Mouse (Mus musculus): Measurements from ENCODE around the gene Defb48. TPM values are rescaled to one million over a fixed set of nuclear protein-coding genes. Genes with fewer than 3 reads are reported as not detected.

The Defb48 gene
- total and polyA plus RNA-seq, 2 experiments from 2014 or later = not detected

- Histone ChIP-seq H3K4me3 (ENCODE audit: low read depth, low read length) (no peak overlapping the region), H3K4me2 (ENCODE audit: low read depth, low read length) (no peak overlapping the region), H3K27me3 (ENCODE audit: control insufficient read depth, insufficient read depth, low read length) (no peaks in the 10 kb centered on the region), H3K27ac (ENCODE audit: low read depth) (no peak overlapping the region), H3K9me3 (replicated peaks; ENCODE audit: control insufficient read depth, low read length) (no peaks in the 10 kb centered on the region), H3K9ac (replicated peaks; ENCODE audit: low read depth, low read length) (no peak overlapping the region), H3K4me1 (ENCODE audit: control insufficient read depth, insufficient read depth) (0 out of 2 replicates have a peak, but pooled peaks cover 5% of the 10 kb centered on the region), H3K36me3 (replicated peaks; ENCODE audit: control insufficient read depth, insufficient read depth, low read length) (peaks cover 17% of the 10 kb centered on the region; the same call in 1 of the 2 replicates)
- DNase-seq (ENCODE audit: low spot score) (no peak), ATAC-seq (ENCODE audit: insufficient read depth, low read depth) (no peak)
- WGBS = 56% methylated on average over 5 of the region's 5 CpGs
- TF ChIP-seq EP300 (IDR thresholded peaks at IDR 0.05; ENCODE audit: low read depth) = no peak
- TF ChIP-seq CTCF (IDR thresholded peaks at IDR 0.05; ENCODE audit: low read depth) = no peak
Observed at GRCm38 (mm10) chr14:62928101-62928541, 56.2 kb downstream of the Defb48 start.

Other genes with a start within 250 kb of the Defb48 start
- gene Ints6, start 223.3 kb downstream of the Defb48 start, total RNA-seq (2014; rRNA removed; ENCODE audit: low replicate concordance) = 12.5 and 17.4 TPM in 2 replicates
- gene Ints6, start 223.3 kb downstream of the Defb48 start, polyA plus RNA-seq (2015; fragmentation: Nextera tagmentation; extraction: Ambion mirVana) = 6.5 and 8.2 TPM in 2 replicates
- gene Wdfy2, start 146.8 kb downstream of the Defb48 start, total RNA-seq (2014; rRNA removed; ENCODE audit: low replicate concordance) = 10.5 and 11.8 TPM in 2 replicates
- gene Wdfy2, start 146.8 kb downstream of the Defb48 start, polyA plus RNA-seq (2015; fragmentation: Nextera tagmentation; extraction: Ambion mirVana) = 1.7 and 1.8 TPM in 2 replicates
- gene Defb47, start 13.6 kb upstream of the Defb48 start, total RNA-seq (2014; rRNA removed; ENCODE audit: low replicate concordance) = not detected in 2 replicates
- gene Defb47, start 13.6 kb upstream of the Defb48 start, polyA plus RNA-seq (2015; fragmentation: Nextera tagmentation; extraction: Ambion mirVana) = not detected in 2 replicates
- gene Defb43, start 27.3 kb upstream of the Defb48 start, total RNA-seq (2014; rRNA removed; ENCODE audit: low replicate concordance) = not detected in 2 replicates
- gene Defb43, start 27.3 kb upstream of the Defb48 start, polyA plus RNA-seq (2015; fragmentation: Nextera tagmentation; extraction: Ambion mirVana) = not detected in 2 replicates
- gene Defb42, start 62.5 kb upstream of the Defb48 start, total RNA-seq (2014; rRNA removed; ENCODE audit: low replicate concordance) = not detected in 2 replicates
- gene Defb42, start 62.5 kb upstream of the Defb48 start, polyA plus RNA-seq (2015; fragmentation: Nextera tagmentation; extraction: Ambion mirVana) = 0.88 and 1.1 TPM in 2 replicates
- not detected in 2 replicates for gene Defb30, start 65.5 kb upstream of the Defb48 start, total RNA-seq (2014; rRNA removed; ENCODE audit: low replicate concordance)
- not detected in 2 replicates for gene Defb30, start 65.5 kb upstream of the Defb48 start, polyA plus RNA-seq (2015; fragmentation: Nextera tagmentation; extraction: Ambion mirVana)

All from heart, postnatal 0 days (tissue).